Mouse (Mus musculus) 416B (cell line): ENCODE data around the gene Rab36.

Experiments used
- DNase-seq: peaks from one replicate; pipeline ENCODE4 v3.0.0; 2011; ENCODE audit warnings: low read depth

Rab36 gene

GRCm38 (mm10) chr10:75045831-75046230 lies 9.0 kb downstream of the Rab36 start:
- DNase-seq, result no peak

- no peak for DNase-seq
Observed at GRCm38 (mm10) chr10:75048711-75049110, 11.9 kb downstream of the Rab36 start.

- no peak for DNase-seq
Observed at GRCm38 (mm10) chr10:75051364-75052074, 14.7 kb downstream of the Rab36 start.

GRCm38 (mm10) chr10:75052902-75053301 lies 16.0 kb downstream of the Rab36 start:
- no peak for DNase-seq

GRCm38 (mm10) chr10:75053655-75054054 lies 16.8 kb downstream of the Rab36 start:
- no peak for DNase-seq

GRCm38 (mm10) chr10:75054125-75054524 lies 17.3 kb downstream of the Rab36 start:
- DNase-seq, result peak; percentile 59

GRCm38 (mm10) chr10:75055672-75056071 lies 18.8 kb downstream of the Rab36 start:
- DNase-seq, result peak; percentile 53

- DNase-seq, result no peak
Observed at GRCm38 (mm10) chr10:75056255-75056654, 19.4 kb downstream of the Rab36 start.

- DNase-seq, result no peak
Observed at GRCm38 (mm10) chr10:75058336-75058735, 21.5 kb downstream of the Rab36 start.

- DNase-seq, result peak; percentile 69
Observed at GRCm38 (mm10) chr10:75058761-75059395, 22.0 kb downstream of the Rab36 start.

GRCm38 (mm10) chr10:75059396-75059795 lies 22.5 kb downstream of the Rab36 start:
- peak; percentile 84 for DNase-seq

- peak; percentile 82 for DNase-seq
Observed at GRCm38 (mm10) chr10:75060217-75060842, 23.5 kb downstream of the Rab36 start, which contains the start of gene Bcr. Bcr (plus strand) TSS chr10:75060592.

- DNase-seq, result no peak
Observed at GRCm38 (mm10) chr10:75060843-75061235, 24.0 kb downstream of the Rab36 start.

GRCm38 (mm10) chr10:75061341-75062188 lies 24.7 kb downstream of the Rab36 start:
- no peak for DNase-seq

- peak; percentile 52 for DNase-seq
Observed at GRCm38 (mm10) chr10:75062189-75062561, 25.3 kb downstream of the Rab36 start.

- DNase-seq, result peak; percentile 42
Observed at GRCm38 (mm10) chr10:75062621-75063020, 25.8 kb downstream of the Rab36 start.

- no peak for DNase-seq
Observed at GRCm38 (mm10) chr10:75063301-75063965, 26.6 kb downstream of the Rab36 start.

GRCm38 (mm10) chr10:75065691-75066090 lies 28.8 kb downstream of the Rab36 start:
- DNase-seq, result no peak

- no peak for DNase-seq
Observed at GRCm38 (mm10) chr10:75067446-75067845, 30.6 kb downstream of the Rab36 start.

- no peak for DNase-seq
Observed at GRCm38 (mm10) chr10:75068086-75068485, 31.2 kb downstream of the Rab36 start.

- no peak for DNase-seq
Observed at GRCm38 (mm10) chr10:75068624-75069328, 31.9 kb downstream of the Rab36 start.
